Mouse (Mus musculus): ENCODE measurements around the gene Aldh1a3. TPM values are rescaled to one million over a fixed set of nuclear protein-coding genes. Genes with fewer than 3 reads are reported as not detected.

The Aldh1a3 gene
- total and polyA plus RNA-seq, 3 experiments, result 0.35 to 4.6 (median 1.0) TPM

DNA sequence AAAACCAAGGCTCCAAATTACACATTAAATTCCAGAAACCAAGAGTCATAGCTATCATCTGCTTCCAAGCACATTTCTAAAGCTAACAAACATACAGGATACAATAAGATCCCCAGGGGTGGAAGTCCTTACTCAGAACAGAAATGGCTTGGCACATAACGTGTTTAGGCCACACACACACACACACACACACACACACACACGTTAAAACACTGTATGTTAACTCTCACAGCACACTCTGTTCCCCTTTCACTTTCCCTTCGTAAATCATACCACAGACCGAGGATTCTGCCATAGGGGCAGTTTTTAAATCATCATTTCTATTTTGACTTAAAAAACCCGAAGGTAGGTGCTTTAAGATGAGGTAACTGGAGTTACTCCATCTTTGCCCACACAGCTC, 43.1 kb downstream of the Aldh1a3 start:
- Histone ChIP-seq H3K9ac (ENCODE audit: insufficient read depth, low read depth) (peak overlapping the region; percentile 38; the same call in 1 of the 2 replicates), H3K4me1 (ENCODE audit: control insufficient read depth in 1 of 2, insufficient read depth in 2 of 2) (peaks cover 26 to 67% of the 10 kb centered on the region in 2 experiments), H3K79me2 (replicated peaks; ENCODE audit: control insufficient read depth, extremely low read depth, insufficient read depth, poor library complexity, severe bottlenecking) (peaks cover 35% of the 10 kb centered on the region), H3K4me2 (ENCODE audit: insufficient read depth, low read depth, poor library complexity, severe bottlenecking) (peak overlapping the region; percentile 61), H3K36me3 (replicated peaks in 1 of 2; ENCODE audit: control insufficient read depth in 1 of 2, insufficient read depth in 1 of 2, low read length in 1 of 2) (peaks cover 10 to 24% of the 10 kb centered on the region in 2 experiments), H3K4me3 (replicated peaks in 1 of 3; ENCODE audit: low read depth in 2 of 3, low read length in 2 of 3, poor library complexity in 1 of 3) (no peak overlapping the region), H3K27ac (ENCODE audit: insufficient read depth, low read depth) (no peak overlapping the region), H3K9me3 (replicated peaks; ENCODE audit: low read length) (no peaks in the 10 kb centered on the region), H3K27me3 (replicated peaks) (no peaks in the 10 kb centered on the region)
- DNase-seq (ENCODE audit: extremely low read depth), result no peak
- in situ Hi-C loops (cut with MboI; ENCODE audit: low pct_ligation_motif_present, low pct_unique_long_range_greater_than_20kb, low sequenced_read_pairs) (no loop called here), dilution Hi-C loops (cut with MboI; ENCODE audit: extremely low pct_ligation_motif_present, extremely low pct_unique_long_range_greater_than_20kb, low sequenced_read_pairs) (no loop called here)
- peak; percentile 79 for TF ChIP-seq IRF4 (IDR thresholded peaks at IDR 0.05; ENCODE audit: low read depth, low read length)
- TF ChIP-seq MAX (IDR thresholded peaks at IDR 0.05; ENCODE audit: low read length), result 0 out of 2 replicates have a peak, but pooled peaks have one; percentile 33
- 0 out of 2 replicates have a peak, but pooled peaks have one; percentile 15 for TF ChIP-seq NRF1 (IDR thresholded peaks at IDR 0.05; ENCODE audit: low read depth, low read length)
- no peak for TF ChIP-seq ELF1 (IDR thresholded peaks at IDR 0.05; ENCODE audit: low read depth, low read length)
- TF ChIP-seq GABPA (IDR thresholded peaks at IDR 0.05; ENCODE audit: insufficient replicate concordance, low read depth, low read length), result no peak
- TF ChIP-seq BHLHE40 (IDR thresholded peaks at IDR 0.05; ENCODE audit: low read depth, low read length), result peak; percentile 62
- peak; percentile 55; the same call in 1 of the 2 replicates for TF ChIP-seq ETS1 (conservative IDR thresholded peaks at IDR 0.05; ENCODE audit: low read depth, low read length)
- TF ChIP-seq PAX5 (IDR thresholded peaks at IDR 0.05; ENCODE audit: low read length), result no peak
- 0 out of 2 replicates have a peak, but pooled peaks have one; percentile 32 for TF ChIP-seq MYC (IDR thresholded peaks at IDR 0.05; ENCODE audit: low read depth, low read length)
- peak; percentile 34; the same call in 1 of the 2 replicates for TF ChIP-seq EP300 (IDR thresholded peaks at IDR 0.05; ENCODE audit: low read length)

DNA sequence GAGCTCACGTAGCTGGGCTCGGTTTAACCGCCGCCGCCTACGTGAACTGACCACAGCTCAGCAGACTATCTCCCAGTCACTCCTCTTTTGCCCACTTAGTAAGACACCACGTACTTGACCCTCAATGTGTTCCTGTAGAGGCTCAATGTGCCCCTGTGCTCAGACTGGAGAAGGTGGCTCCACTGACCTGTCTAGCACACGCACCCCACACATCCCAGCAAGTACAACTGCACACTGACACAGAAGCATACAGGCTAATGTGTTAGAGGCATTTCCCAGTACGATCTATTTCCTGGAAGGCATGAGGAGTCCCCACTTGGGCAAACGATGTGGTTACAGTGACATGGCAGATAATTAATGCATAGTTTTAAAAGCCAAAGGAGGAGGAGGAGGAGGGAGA, 50.8 kb downstream of the Aldh1a3 start:
- Histone ChIP-seq H3K36me3 (replicated peaks in 1 of 2; ENCODE audit: control insufficient read depth in 1 of 2, insufficient read depth in 1 of 2, low read length in 1 of 2) (peaks cover 21 to 68% of the 10 kb centered on the region in 2 experiments), H3K27me3 (replicated peaks) (no peaks in the 10 kb centered on the region), H3K4me1 (ENCODE audit: control insufficient read depth in 1 of 2, insufficient read depth in 2 of 2) (peaks cover 11 to 43% of the 10 kb centered on the region in 2 experiments), H3K9me3 (replicated peaks; ENCODE audit: low read length) (no peaks in the 10 kb centered on the region), H3K4me2 (ENCODE audit: insufficient read depth, low read depth, poor library complexity, severe bottlenecking) (no peak overlapping the region), H3K4me3 (replicated peaks in 1 of 3; ENCODE audit: low read depth in 2 of 3, low read length in 2 of 3, poor library complexity in 1 of 3) (no peak overlapping the region), H3K79me2 (replicated peaks; ENCODE audit: control insufficient read depth, extremely low read depth, insufficient read depth, poor library complexity, severe bottlenecking) (peaks cover 5% of the 10 kb centered on the region; the same call in 1 of the 2 replicates), H3K9ac (ENCODE audit: insufficient read depth, low read depth) (no peak overlapping the region), H3K27ac (ENCODE audit: insufficient read depth, low read depth) (no peak overlapping the region)
- no peak for TF ChIP-seq PAX5 (IDR thresholded peaks at IDR 0.05; ENCODE audit: low read length)
- no peak for TF ChIP-seq EP300 (IDR thresholded peaks at IDR 0.05; ENCODE audit: low read length)
- TF ChIP-seq USF1 (IDR thresholded peaks at IDR 0.05; ENCODE audit: low read depth, low read length), result no peak
- TF ChIP-seq IRF4 (IDR thresholded peaks at IDR 0.05; ENCODE audit: low read depth, low read length), result no peak
- TF ChIP-seq GABPA (IDR thresholded peaks at IDR 0.05; ENCODE audit: insufficient replicate concordance, low read depth, low read length), result no peak
- TF ChIP-seq ZMIZ1 (IDR thresholded peaks at IDR 0.05; ENCODE audit: low read depth, low read length), result no peak
- TF ChIP-seq ZKSCAN1 (IDR thresholded peaks at IDR 0.05; ENCODE audit: borderline replicate concordance, low read depth, low read length), result no peak
- TF ChIP-seq BHLHE40 (IDR thresholded peaks at IDR 0.05; ENCODE audit: low read depth, low read length), result no peak
- no peak for TF ChIP-seq CTCF (conservative IDR thresholded peaks at IDR 0.05 in 1 of 2, IDR thresholded peaks at IDR 0.05 in 1 of 2; ENCODE audit: low read depth in 2 of 2, low read length in 2 of 2)
- no peak for TF ChIP-seq E2F4 (IDR thresholded peaks at IDR 0.05; ENCODE audit: insufficient replicate concordance, low read depth, low read length)
- TF ChIP-seq ZC3H11A (IDR thresholded peaks at IDR 0.05; ENCODE audit: low read depth, low read length), result no peak
- no peak for TF ChIP-seq RCOR1 (conservative IDR thresholded peaks at IDR 0.05; ENCODE audit: low read depth, low read length)
- in situ Hi-C loops (cut with MboI; ENCODE audit: low pct_ligation_motif_present, low pct_unique_long_range_greater_than_20kb, low sequenced_read_pairs), result no loop called here
- dilution Hi-C loops (cut with MboI; ENCODE audit: extremely low pct_ligation_motif_present, extremely low pct_unique_long_range_greater_than_20kb, low sequenced_read_pairs), result no loop called here
- DNase-seq (ENCODE audit: extremely low read depth), result no peak
